Mouse (Mus musculus) stomach, postnatal 0 days (tissue): Measurements from ENCODE around the gene Gm436. TPM values are rescaled to one million over a fixed set of nuclear protein-coding genes. Genes with fewer than 3 reads are reported as not detected.

Experiments
- ATAC-seq: fragments of 200-750 bp; cut with Nextera tagmentation; 2 replicates; pipeline ENCODE4 v1.8.0; 2017; ENCODE audit not compliant: low FRiP score, low TSS enrichment
- DNase-seq: peaks from one replicate; pipeline ENCODE4 v3.0.0-alpha.2; 2016; ENCODE audit warnings: low spot score
- H3K27ac ChIP-seq: fragments of 300-500 bp; sonication (generic); replicated peaks from 2 replicates; pipeline ENCODE4 v1.5.1; 2014; ENCODE audit warnings: mild to moderate bottlenecking, control low read depth
- H3K27me3 ChIP-seq: fragments of 300-500 bp; sonication (generic); 2 replicates; pipeline ENCODE4 v1.6.1; 2014; ENCODE audit warnings: low read length; ENCODE audit not compliant: control insufficient read depth, insufficient read depth
- H3K36me3 ChIP-seq: fragments of 300-500 bp; sonication (generic); 2 replicates; pipeline ENCODE4 v1.6.1; 2014; ENCODE audit warnings: low read length, mixed read lengths; ENCODE audit not compliant: control insufficient read depth, insufficient read depth
- H3K4me1 ChIP-seq: fragments of 300-500 bp; sonication (generic); replicated peaks from 2 replicates; pipeline ENCODE4 v1.6.1; 2014; ENCODE audit warnings: antibody characterized with exemption; ENCODE audit not compliant: control insufficient read depth, insufficient read depth
- H3K4me2 ChIP-seq: fragments of 300-500 bp; sonication (generic); replicated peaks from 2 replicates; pipeline ENCODE4 v1.6.1; 2014; ENCODE audit warnings: low read depth, mild to moderate bottlenecking, control low read depth, moderate library complexity
- H3K4me3 ChIP-seq: fragments of 300-500 bp; sonication (generic); 2 replicates; pipeline ENCODE4 v1.5.1; 2014; ENCODE audit warnings: low read depth, low read length, control low read depth
- H3K9ac ChIP-seq: fragments of 300-500 bp; sonication (generic); 2 replicates; pipeline ENCODE4 v1.6.1; 2014; ENCODE audit warnings: mild to moderate bottlenecking, low read length, control low read depth, mixed read lengths
- H3K9me3 ChIP-seq: fragments of 300-500 bp; sonication (generic); 2 replicates; pipeline ENCODE4 v1.6.1; 2016; ENCODE audit warnings: low read length; ENCODE audit not compliant: control insufficient read depth
- CTCF ChIP-seq: IDR thresholded peaks from 2 replicates; pipeline ENCODE4 v1.5.1; 2016; ENCODE audit warnings: antibody characterized with exemption, low read depth, mild to moderate bottlenecking, moderate library complexity
- EP300 ChIP-seq: optimal IDR thresholded peaks from 2 replicates; pipeline ENCODE3; 2016; ENCODE audit warnings: antibody characterized with exemption
- WGBS: fragments of 180-500 bp; shearing (Covaris S2); extraction: QIAGEN DNeasy Blood & Tissue Kit; methylation state at CpG from one replicate; pipeline ENCODE4 v1.1.7; 2014; 5-methylcytosine and 5-hydroxymethylcytosine counted together
- polyA plus RNA-seq: library from polyadenylated mRNA; unstranded; fragments of >200 nt; fragmentation: Nextera tagmentation; extraction: Ambion mirVana; gene quantifications from 2 replicates; pipeline ENCODE4 v1.2.1, GENCODE M21; 2015

The Gm436 gene
- polyA plus RNA-seq, result not detected in 2 replicates

DNA sequence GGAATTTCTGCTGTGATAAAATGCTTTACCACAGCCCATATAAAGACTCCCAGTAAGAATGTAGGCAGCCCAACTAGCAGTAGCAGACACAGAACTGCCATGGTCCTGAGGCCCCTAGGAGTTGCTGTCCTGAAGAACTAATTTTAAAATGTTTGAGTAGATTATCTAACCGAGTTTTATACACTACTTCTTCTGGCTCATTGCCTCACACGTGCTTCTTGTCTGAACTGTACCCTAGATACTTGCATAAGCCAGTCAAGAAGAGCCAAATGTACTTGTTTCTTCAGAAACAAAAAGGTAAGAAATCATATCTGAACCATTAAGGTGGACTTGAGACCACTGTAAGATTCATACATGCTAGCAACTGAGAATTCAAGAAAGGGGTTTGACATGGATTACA lies at the start of gene Gm436:
Gene Gm436, minus strand, starts transcription at position 101 of the 400 bp plus-strand sequence.
- Histone ChIP-seq H3K9me3 (no peaks in the 10 kb centered on the region), H3K9ac (no peak within 1 kb of the TSS), H3K27me3 (no peaks in the 10 kb centered on the region), H3K36me3 (no peaks in the 10 kb centered on the region), H3K4me2 (no peak within 1 kb of the TSS), H3K4me3 (no peak within 1 kb of the TSS), H3K27ac (no peak within 1 kb of the TSS), H3K4me1 (no peaks in the 10 kb centered on the region)
- ATAC-seq, result no peak
- WGBS, result 45% methylated on average over 2 of the region's 2 CpGs
- no peak for DNase-seq
- TF ChIP-seq CTCF (no peak), EP300 (no peak)

DNA sequence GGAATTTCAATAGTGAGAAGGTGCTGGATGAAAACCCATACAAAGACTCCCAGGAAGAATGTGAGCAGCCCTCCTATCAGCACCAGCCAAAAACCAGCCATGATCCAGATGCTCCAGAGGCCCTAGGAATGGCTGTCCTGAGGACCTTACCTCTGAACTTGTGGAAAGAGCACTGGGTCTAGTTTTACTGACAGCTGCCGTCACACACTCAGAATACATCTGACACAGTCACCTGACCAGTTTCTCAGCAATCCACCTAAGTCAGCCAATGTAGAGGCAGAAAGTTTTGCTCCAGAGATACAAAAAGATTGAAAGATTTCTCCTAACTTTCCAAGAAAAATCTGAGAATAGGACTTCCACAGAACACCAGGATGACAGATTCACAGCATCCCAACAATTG lies 35.1 kb upstream of the Gm436 start, which contains the start of gene Gm13178:
Gene Gm13178, minus strand, starts transcription at position 101 of the 400 bp plus-strand sequence.
- Histone ChIP-seq H3K4me3 (no peak within 1 kb of the TSS), H3K27ac (no peak within 1 kb of the TSS), H3K4me2 (no peak within 1 kb of the TSS), H3K9me3 (no peaks in the 10 kb centered on the region), H3K36me3 (no peaks in the 10 kb centered on the region), H3K4me1 (no peaks in the 10 kb centered on the region), H3K27me3 (no peaks in the 10 kb centered on the region), H3K9ac (no peak within 1 kb of the TSS)
- TF ChIP-seq CTCF (no peak), EP300 (no peak)
- DNase-seq, result no peak
- ATAC-seq, result no peak
- 75% methylated on average over 1 of the region's 1 CpGs for WGBS

DNA sequence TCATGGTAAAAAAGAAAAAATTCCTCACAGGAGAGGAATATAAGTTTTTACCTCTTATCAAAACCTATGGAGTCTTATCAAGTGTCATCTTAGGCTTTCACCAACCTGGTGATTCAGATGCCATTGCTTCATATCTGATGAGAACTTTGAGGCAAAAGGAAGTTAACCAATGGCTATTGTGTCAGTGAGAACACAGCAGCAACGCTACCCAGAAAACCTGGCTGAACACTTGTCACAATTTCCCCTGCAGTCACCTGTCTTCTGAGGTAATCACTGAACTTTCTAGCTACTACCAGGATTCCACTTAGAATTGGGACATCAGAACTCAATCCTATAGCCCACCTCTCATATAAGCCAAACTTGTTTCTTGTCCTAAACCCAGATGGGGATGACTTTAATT lies 33.5 kb upstream of the Gm436 start:
- DNase-seq (no peak), ATAC-seq (no peak)
- no peak for TF ChIP-seq CTCF

DNA sequence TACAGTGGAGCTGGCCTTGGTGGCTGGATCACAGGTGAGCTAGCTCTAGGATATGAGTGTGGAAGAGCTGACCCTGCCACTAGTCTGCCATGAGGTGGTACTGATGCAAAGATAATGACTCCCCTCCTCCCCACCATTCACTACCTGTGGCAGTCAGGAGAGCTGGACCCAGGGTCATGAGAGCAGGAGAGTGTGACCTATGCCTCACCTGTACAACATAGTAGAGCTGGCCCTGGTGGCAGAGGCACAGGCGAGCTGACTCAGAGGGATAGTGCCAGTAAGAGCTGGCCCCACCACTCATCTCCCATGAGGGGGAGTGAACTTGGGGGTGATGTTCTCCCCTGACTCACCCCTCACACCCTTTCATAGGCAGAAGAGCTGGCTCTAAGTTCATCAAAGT lies 32.1 kb upstream of the Gm436 start:
- H3K4me2 ChIP-seq, result no peak overlapping the region
- 67% methylated on average over 1 of the region's 1 CpGs for WGBS
- TF ChIP-seq CTCF (no peak), EP300 (no peak)
- ATAC-seq (peak; percentile 54; the same call in 1 of the 2 replicates), DNase-seq (no peak)
- no peak overlapping the region for H3K4me3 ChIP-seq
- H3K36me3 ChIP-seq, result no peaks in the 10 kb centered on the region
- H3K27ac ChIP-seq, result no peak overlapping the region
- H3K4me1 ChIP-seq, result no peaks in the 10 kb centered on the region
- no peak overlapping the region for H3K9ac ChIP-seq
- H3K9me3 ChIP-seq, result no peaks in the 10 kb centered on the region
- no peaks in the 10 kb centered on the region for H3K27me3 ChIP-seq

More for the DNA sequence above, 33.5 kb upstream of the Gm436 start:
- Histone ChIP-seq H3K36me3 (no peaks in the 10 kb centered on the region), H3K27me3 (no peaks in the 10 kb centered on the region), H3K27ac (no peak overlapping the region), H3K4me2 (no peak overlapping the region), H3K4me1 (no peaks in the 10 kb centered on the region), H3K9me3 (no peaks in the 10 kb centered on the region), H3K4me3 (no peak overlapping the region), H3K9ac (no peak overlapping the region)
- WGBS, result 84% methylated on average over 1 of the region's 1 CpGs

DNA sequence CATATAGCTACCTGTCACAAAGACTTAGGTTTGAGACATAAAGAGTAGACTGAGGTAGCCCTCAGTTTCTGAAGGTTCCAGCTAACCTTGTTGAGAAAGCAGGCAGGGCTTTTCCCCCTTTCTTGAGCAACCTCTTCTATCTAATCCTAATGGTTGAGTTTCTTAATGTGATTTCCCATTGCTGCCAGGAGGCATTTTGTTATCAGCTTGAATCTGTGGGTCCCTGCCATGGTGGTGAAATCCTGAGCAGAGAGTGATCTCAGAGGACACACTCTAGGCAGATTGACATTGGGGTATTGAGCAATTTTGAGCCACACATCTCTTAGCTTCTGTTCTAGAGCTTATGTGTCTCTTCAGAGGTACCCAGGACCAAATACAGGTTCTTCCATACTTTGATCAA lies 47.9 kb downstream of the Gm436 start:
- Histone ChIP-seq H3K9ac (no peak overlapping the region), H3K4me1 (no peaks in the 10 kb centered on the region), H3K4me3 (no peak overlapping the region), H3K4me2 (no peak overlapping the region), H3K9me3 (no peaks in the 10 kb centered on the region), H3K27ac (no peak overlapping the region), H3K27me3 (no peaks in the 10 kb centered on the region), H3K36me3 (no peaks in the 10 kb centered on the region)
- no peak for ATAC-seq
- TF ChIP-seq CTCF, result no peak
- no peak for TF ChIP-seq EP300
- no peak for DNase-seq

Other genes with a start within 250 kb of the Gm436 start
- not detected in 2 replicates for gene 1700012P22Rik, start 247.6 kb downstream of the Gm436 start, polyA plus RNA-seq
- not detected in 2 replicates for gene Gm9944, start 233.1 kb downstream of the Gm436 start, polyA plus RNA-seq
- gene Aadacl3, start 222.6 kb downstream of the Gm436 start, polyA plus RNA-seq, result 0.11 and 0.17 TPM in 2 replicates
- gene 9430007A20Rik, start 166.5 kb downstream of the Gm436 start, polyA plus RNA-seq, result not detected in 2 replicates
- not detected in 2 replicates for gene Gm13124, start 121.2 kb downstream of the Gm436 start, polyA plus RNA-seq
- gene Aadacl4, start 72.7 kb downstream of the Gm436 start, polyA plus RNA-seq, result not detected in 2 replicates
- 0.17 and 0.38 TPM in 2 replicates for gene Gm13178, start 35.0 kb upstream of the Gm436 start, polyA plus RNA-seq
- 0.08 and 0.12 TPM in 2 replicates for gene Gm438, start 100.2 kb upstream of the Gm436 start, polyA plus RNA-seq
- 103 and 106 TPM in 2 replicates for gene Dhrs3, start 206.5 kb upstream of the Gm436 start, polyA plus RNA-seq